Mouse (Mus musculus) olfactory bulb, adult 2 months (tissue): ENCODE data around the gene Morn1.

Experiments
- CTCF ChIP-seq: fragments of 200-500 bp; IDR thresholded peaks from 2 replicates; pipeline ENCODE4 v1.5.1; 2012; ENCODE audit warnings: low read depth, mild to moderate bottlenecking, low read length, moderate library complexity; ENCODE audit not compliant: insufficient read depth
- POLR2A ChIP-seq: fragments of 200-500 bp; IDR thresholded peaks from 2 replicates; pipeline ENCODE4 v1.6.1; 2012; ENCODE audit warnings: mild to moderate bottlenecking, low read depth, low read length, moderate library complexity; ENCODE audit not compliant: insufficient read depth

DNA sequence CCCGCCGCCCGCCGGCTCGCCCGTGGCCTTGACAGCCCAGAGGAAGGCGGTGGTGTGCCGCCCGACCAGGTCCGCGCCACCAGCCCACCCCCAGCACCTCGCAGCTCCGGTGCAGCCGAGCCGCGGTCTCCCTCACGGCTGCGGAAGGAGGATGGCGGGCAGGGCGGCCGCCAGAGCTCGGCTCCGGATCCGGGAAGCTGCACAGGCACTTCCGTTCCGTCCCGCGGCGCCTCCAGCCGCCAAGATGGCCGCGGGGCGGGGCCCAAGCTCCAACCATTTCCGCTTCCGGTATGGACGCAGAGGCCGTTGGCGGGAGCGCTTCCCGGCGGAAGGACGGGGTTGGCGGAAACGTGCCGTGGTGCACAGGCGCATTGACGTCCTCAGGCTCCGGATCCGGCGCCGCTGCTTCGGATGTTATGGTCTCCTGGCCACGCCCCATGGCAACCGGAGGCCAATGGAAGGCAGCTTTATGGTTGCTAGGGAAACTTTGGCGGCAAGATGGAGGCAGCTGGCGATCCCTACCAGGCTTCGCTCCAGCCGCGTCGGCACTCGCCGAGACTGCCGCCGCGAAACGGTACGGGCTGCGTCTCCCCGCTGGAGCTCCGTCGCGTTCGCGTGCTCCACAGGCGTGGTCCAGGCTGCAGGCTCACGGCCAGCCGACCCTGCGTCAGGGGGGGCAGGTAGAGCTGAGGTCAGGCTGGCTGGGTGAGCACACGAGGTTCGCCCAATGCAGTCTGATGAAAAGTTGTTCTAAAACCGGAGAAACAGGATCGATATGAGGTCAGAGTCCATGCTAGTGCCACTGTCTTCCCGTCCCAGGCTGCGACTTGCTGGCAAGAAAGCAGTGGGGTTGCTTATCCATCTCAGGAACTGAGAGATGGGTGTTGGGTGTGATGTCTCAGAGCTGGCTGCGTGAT, at the start of gene Morn1, which contains the start of gene Rer1:
- TF ChIP-seq CTCF (no peak), POLR2A (peak; percentile 91)
